Mouse (Mus musculus) layer of hippocampus, adult 8-10 months (tissue): ENCODE results near the gene Mrpl40. TPM values are rescaled to one million over a fixed set of nuclear protein-coding genes. Genes with fewer than 3 reads are reported as not detected.
"Not testable (repeated sequence)": the region's sequence is repeated elsewhere in the genome, so short reads cannot be mapped to it uniquely, and the experiment has no call there.

Source experiments
- DNase-seq, 2 experiments: peaks; one replicate each; pipeline ENCODE4 v3.0.0; 2022; ENCODE audit warnings: low spot score in 2 of 2
- total RNA-seq, 4 experiments: library from RNA; stranded (reverse); gene quantifications; 2 replicates each; pipeline ENCODE4 v1.2.4; 2022

Mrpl40 gene
- total RNA-seq: 10 to 100 TPM; 27.4 to 35.0 (median 32.2) TPM

GRCm38 (mm10) chr16:18876442-18877308, at the start of gene Mrpl40, which contains the start of gene Hira:
TSS of gene Mrpl40 (minus strand) at chr16:18876862.
TSS of gene Hira (plus strand) at chr16:18877037.
- peak; percentile 91 to 93 for DNase-seq

- DNase-seq: no peak
Observed at GRCm38 (mm10) chr16:18921771-18922170, 45.1 kb upstream of the Mrpl40 start.

- no peak for DNase-seq
Observed at GRCm38 (mm10) chr16:18916064-18916463, 39.4 kb upstream of the Mrpl40 start.

GRCm38 (mm10) chr16:18905648-18906047, 29.0 kb upstream of the Mrpl40 start:
- no peak for DNase-seq

- no peak for DNase-seq
Observed at GRCm38 (mm10) chr16:18896429-18896828, 19.8 kb upstream of the Mrpl40 start.

- DNase-seq: no peak
Observed at GRCm38 (mm10) chr16:18895249-18895648, 18.6 kb upstream of the Mrpl40 start.

- no peak for DNase-seq
Observed at GRCm38 (mm10) chr16:18893840-18894372, 17.2 kb upstream of the Mrpl40 start.

GRCm38 (mm10) chr16:18884044-18884443, 7.4 kb upstream of the Mrpl40 start:
- no peak for DNase-seq

GRCm38 (mm10) chr16:18878091-18878720, 1.5 kb upstream of the Mrpl40 start:
- DNase-seq: no peak

GRCm38 (mm10) chr16:18877386-18878090, 876 bp upstream of the Mrpl40 start:
- peak; percentile 35 to 54 for DNase-seq

- DNase-seq: no peak
Observed at GRCm38 (mm10) chr16:18876091-18876441, 596 bp downstream of the Mrpl40 start.

- not testable (repeated sequence) for DNase-seq
Observed at GRCm38 (mm10) chr16:18870495-18870894, 6.2 kb downstream of the Mrpl40 start.

- DNase-seq: no peak
Observed at GRCm38 (mm10) chr16:18860186-18860585, 16.5 kb downstream of the Mrpl40 start.

GRCm38 (mm10) chr16:18858551-18858950, 18.1 kb downstream of the Mrpl40 start:
- DNase-seq: peak in 1 of 2 experiments; percentile 21

GRCm38 (mm10) chr16:18849521-18850190, 27.0 kb downstream of the Mrpl40 start:
- DNase-seq: not testable (repeated sequence)

- no peak for DNase-seq
Observed at GRCm38 (mm10) chr16:18846301-18846820, 30.3 kb downstream of the Mrpl40 start.

- DNase-seq: no peak
Observed at GRCm38 (mm10) chr16:18838346-18838745, 38.3 kb downstream of the Mrpl40 start.

GRCm38 (mm10) chr16:18836468-18837208, 40.0 kb downstream of the Mrpl40 start, which contains the start of the genes 2510002D24Rik and Gm28539:
TSS of gene 2510002D24Rik (plus strand) at chr16:18836578.
TSS of gene Gm28539 (plus strand) at chr16:18836584.
- peak; percentile 89 to 95 for DNase-seq

- no peak for DNase-seq
Observed at GRCm38 (mm10) chr16:18836073-18836467, 40.6 kb downstream of the Mrpl40 start.

- DNase-seq: no peak
Observed at GRCm38 (mm10) chr16:18833486-18833885, 43.2 kb downstream of the Mrpl40 start.
